Mouse (Mus musculus) cerebellum, adult (tissue): ENCODE results near the gene Tcn2.

Source experiments
- ATAC-seq: cut with Nextera tagmentation; 2 replicates; pipeline ENCODE4 v1.9.2; 2017; ENCODE audit warnings: mild to moderate bottlenecking, moderate library complexity, mixed read lengths; ENCODE audit not compliant: insufficient number of reproducible peaks, low FRiP score, low TSS enrichment

Tcn2 gene

DNA sequence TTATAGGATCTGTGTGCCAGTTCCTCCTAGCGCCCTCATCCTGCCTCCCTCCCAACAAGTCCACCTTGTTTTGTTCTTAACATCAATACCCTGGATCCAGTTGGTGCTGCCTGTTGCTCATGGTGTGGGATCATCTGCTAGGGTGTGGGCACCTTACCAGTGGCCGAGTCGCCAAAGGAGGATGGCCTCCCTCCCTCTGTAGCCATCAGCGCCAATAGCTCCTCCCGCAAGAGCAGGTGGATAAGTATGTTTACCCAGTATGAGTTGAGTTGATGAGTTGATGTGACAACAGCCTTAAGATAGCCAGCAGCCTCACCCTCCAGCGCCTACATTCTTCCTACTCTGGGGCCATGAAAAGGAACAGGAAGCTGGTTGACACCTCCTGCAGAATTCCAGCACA lies 31.7 kb downstream of the Tcn2 start:
- ATAC-seq, result no peak

DNA sequence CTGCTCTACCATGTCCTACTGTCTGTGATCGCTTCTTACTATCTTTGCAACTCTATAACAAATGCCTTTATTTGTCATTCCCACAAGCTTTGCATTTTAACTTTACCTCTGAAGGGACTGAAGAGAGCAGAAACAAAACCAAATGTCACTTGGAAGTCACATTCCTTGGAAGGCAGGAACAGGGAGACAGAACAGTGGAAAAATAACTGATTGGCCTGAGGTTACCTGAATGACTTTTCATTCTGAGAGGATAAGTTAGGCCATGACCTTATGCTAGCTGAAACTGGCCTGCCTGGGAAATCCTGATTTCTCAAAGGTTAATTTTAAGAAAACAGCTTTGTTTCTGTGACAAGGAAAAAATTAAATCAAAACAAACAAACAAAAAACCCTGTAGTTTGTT lies 36.0 kb downstream of the Tcn2 start:
- no peak for ATAC-seq

DNA sequence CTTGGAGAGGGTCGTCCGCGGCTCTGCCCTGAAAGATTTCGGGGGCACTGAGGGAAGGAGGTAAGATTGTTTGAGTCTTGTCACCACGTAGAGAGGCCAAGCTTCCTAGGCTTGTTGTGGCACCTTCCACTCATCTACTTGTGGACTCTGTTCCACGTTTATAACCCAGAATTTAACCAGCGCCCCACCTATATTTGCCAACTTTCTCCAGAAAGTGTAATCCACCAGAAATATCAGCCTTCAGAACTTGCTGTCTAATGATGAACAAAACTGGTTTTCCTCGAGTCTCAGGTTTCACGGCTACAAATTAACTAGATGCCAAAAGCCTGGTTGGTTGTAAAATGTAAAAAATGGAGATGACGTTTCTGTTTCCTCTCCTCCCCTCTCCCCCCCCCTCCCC lies 36.5 kb downstream of the Tcn2 start:
- no peak for ATAC-seq

DNA sequence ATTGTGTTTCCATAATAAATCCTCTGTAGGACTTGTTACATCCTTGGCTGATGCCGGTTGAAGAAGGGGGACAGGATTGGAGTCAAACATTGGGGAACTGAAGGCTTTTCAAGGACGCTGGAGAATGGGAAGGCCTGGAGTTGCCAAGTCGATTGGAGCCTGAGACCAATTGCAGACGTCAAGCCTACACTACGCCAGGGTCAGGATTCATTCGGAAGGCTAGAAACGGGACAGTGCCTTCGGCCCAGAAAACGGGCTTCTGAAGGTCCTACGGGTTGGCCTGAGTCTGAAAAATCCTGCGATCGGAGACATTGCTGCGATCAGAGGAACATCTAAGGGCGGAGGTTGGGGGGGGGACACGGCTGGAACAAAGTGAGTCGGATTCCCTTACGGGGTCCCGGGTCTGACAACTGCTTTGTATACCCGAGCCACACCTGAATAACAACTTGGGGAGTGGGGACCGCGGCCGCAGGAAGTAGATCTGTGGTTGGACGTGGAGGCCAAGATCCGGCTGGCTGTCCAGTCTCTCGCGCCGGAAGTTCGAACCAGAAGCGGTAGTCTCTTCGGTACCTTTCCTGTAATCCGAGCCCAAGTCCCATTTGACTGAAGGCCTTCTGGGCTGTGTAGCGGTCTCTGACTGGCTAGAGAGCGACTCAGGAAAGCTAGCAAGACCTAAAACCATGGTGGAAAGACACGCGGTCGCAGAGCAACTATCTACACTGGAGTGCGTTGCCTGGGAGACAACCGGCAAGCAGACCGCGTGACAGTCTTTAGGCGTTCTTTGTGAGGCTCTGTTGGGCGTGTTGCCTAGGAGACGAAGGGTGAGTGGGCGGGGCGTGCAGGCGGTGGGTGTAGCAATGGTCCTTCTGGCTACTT lies 37.3 kb downstream of the Tcn2 start, which contains the start of the genes 4921536K21Rik and Dusp18:
TSS of gene 4921536K21Rik (minus strand) at position 693 of the 876 bp plus-strand sequence.
TSS of gene Dusp18 (plus strand) at position 835 of the 876 bp plus-strand sequence.
- ATAC-seq, result peak; percentile 56; the same call in 1 of the 2 replicates

DNA sequence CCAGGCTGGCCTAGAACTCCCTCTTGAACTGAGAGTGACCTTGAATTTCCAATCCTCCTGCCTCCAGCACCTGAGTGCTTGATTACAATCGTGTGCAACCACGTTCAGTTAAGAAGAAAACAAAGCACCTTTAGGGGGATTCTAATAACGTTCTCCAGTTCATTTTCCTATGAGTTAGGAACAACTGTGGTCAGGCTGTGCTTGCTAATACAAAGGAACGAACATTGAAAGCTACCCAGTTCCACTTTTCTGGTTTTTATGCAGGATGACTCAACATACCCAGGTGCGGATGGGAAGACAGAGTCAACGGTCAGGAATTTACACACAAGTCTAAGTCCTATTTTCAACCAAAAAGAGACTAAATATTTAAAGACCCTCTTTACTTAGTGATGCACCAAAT lies 38.0 kb downstream of the Tcn2 start:
- ATAC-seq, result no peak

DNA sequence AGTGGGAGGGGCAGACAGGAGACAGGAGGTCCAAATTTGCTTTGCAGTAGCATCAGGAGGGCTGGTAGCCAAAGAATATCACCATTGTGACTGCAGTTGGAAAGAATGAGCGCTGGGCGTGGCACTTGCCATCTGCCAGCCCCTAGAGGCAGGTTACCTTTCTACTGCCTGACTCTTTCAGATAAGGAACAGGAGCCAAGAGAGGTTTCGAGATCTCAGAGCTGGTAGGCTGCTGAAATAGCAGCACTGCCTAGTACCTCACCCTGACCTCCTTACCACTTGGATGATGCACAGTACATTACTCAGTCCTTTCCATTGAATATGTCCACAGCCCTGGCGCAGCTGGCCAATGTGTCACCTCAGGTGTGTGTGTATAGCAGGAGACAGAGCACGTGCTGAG lies 44.6 kb downstream of the Tcn2 start:
- ATAC-seq, result no peak; the same call in 1 of the 2 replicates

DNA sequence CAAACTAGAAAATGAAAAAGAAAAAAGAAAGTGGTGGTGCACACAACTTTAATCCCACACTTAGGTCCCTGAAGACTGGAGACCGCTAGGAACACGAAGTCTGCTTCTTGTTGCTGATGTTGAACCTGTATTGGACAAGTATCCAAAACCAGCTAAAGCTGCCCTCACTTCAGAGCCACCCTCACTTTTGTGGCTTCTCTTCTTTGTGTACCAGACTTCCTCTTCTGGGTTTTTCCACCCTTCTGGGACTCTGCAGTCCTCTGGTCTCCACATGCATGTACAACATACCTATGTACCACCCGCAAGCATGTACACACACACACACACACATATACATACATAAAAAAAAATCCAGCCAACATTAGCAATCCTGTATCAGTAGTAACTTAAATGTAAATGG lies 48.2 kb downstream of the Tcn2 start:
- no peak for ATAC-seq

DNA sequence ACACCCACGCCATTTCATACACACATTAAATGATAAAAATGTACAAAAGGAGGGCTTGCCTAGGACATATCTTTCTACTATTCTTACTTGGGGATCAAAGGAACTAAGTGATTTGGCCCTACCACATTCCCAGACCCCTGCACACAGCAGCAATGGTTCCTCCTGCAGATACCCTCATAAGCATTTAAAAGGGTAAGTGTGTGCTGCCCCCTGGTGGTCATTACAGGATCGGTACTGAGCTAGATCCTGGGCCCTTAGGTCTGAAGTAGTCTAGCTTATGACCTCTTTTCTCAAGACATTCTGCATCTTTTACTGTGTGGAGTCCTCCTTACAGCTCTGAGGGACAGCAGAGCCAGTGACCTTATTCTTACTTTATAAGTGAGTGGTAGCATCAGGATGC lies 52.1 kb downstream of the Tcn2 start:
- ATAC-seq, result 0 out of 2 replicates have a peak, but pooled peaks have one; percentile 72

DNA sequence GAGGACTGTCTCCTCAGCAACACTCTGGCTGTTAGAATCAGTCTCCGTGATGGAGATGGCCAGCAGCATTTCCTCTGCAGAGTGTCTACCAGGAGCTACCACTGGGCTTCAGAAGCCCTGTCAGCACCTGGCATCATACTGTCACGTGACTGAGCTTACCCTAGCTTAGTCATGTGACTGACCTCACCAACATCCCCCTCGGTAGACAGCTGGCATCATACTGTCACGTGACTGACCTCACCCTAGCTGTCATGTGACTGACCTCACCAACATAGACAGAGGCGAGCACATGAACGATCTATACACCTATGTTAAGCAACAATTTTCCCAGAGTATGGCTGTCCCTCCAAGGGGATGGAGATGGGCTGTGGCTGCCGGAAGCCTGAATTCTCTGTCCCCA lies 53.3 kb downstream of the Tcn2 start:
- no peak for ATAC-seq

DNA sequence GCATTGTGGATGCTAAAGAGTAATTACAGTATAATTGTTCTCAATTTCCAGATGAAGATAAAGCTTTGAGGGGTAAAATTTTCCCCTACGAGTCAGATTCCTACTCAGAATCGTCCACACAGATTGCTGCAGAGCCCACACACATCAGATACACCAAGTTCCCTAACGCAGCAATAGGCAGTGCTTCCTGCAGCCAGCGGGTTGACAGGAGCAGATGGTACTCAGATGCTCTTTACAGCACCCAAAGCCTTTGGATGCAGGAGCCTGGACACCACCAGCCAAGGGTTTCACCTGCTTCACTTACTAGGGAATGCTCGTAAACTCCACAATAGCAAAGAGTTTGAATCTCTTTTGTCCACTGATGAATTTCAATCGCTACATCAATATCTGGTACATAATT lies 55.5 kb downstream of the Tcn2 start:
- ATAC-seq, result no peak
